Mouse (Mus musculus) heart, adult 2 months (tissue): ENCODE results near the gene C2cd5.

Experiments
- CTCF ChIP-seq: fragments of 200-600 bp; IDR thresholded peaks from 2 replicates; pipeline ENCODE4 v1.8.1; 2022; ENCODE audit warnings: antibody characterized with exemption, mild to moderate bottlenecking, moderate library complexity
- EP300 ChIP-seq: fragments of 200-500 bp; IDR thresholded peaks from 2 replicates; pipeline ENCODE4 v1.6.1; 2011; ENCODE audit warnings: low read depth, low read length, control low read depth; ENCODE audit not compliant: insufficient read depth

- TF ChIP-seq CTCF (no peak), EP300 (no peak)
Observed at GRCm38 (mm10) chr6:142994821-142995220, 105.1 kb downstream of the C2cd5 start.
